Mouse (Mus musculus): ENCODE data around the gene Pou2f1. TPM values are rescaled to one million over a fixed set of nuclear protein-coding genes. Genes with fewer than 3 reads are reported as not detected.

Gene Pou2f1
- total and polyA plus RNA-seq, 2 experiments, result 3.6 to 5.8 TPM

- Histone ChIP-seq H3K9ac (ENCODE audit: low read depth, low read length) (no peak overlapping the region), H3K27ac (replicated peaks; ENCODE audit: insufficient read depth, low read depth, low read length) (no peak overlapping the region), H3K79me2 (ENCODE audit: control insufficient read depth, insufficient read depth, low read length) (peaks cover 11% of the 10 kb centered on the region; the same call in 1 of the 2 replicates), H3K36me3 (ENCODE audit: control insufficient read depth, insufficient read depth, low read length) (no peaks in the 10 kb centered on the region), H3K4me3 (ENCODE audit: insufficient read depth, low read depth, low read length) (no peak overlapping the region), H3K27me3 (ENCODE audit: control insufficient read depth, insufficient read depth, low read length) (no peaks in the 10 kb centered on the region), H3K4me1 (ENCODE audit: control insufficient read depth, insufficient read depth, low read length) (no peaks in the 10 kb centered on the region)
- DNase-seq (ENCODE audit: extremely low read depth, low read depth, low spot score), result no peak
- no peak for TF ChIP-seq CTCF (IDR thresholded peaks at IDR 0.05; ENCODE audit: low read depth, low read length)
- no peak for TF ChIP-seq POLR2A (IDR thresholded peaks at IDR 0.05; ENCODE audit: extremely low read depth, insufficient read depth, low read length)
Observed at GRCm38 (mm10) chr1:165958159-165958558, 44.3 kb downstream of the Pou2f1 start.

DNA sequence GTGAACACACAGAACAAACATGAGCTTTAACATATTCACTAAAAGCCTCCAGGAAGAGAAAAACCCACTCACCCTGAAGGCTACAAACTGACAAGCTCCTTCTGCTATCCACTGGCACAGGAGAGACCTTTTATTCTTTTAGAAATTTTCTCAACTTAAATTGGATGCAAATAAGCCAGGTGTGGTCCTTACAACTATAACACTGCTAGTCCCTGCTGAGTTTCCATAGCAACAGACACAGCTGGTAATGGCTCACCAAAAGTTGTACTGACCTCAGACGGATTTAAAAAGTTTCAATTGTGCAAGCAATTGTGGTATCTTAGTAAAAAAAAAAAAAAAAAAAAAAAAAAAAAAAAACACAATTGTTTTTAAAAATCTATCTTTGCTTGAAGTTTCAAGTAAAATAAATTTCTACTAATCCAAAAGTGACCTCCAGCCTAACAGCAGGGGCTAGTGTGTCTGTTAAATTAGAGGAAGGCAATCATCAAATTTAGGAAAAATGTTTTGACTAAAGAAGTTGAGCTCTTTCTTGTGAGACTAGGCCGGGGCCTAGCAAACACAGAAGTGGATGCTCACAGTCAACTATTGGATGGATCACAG lies 54.2 kb downstream of the Pou2f1 start:
- WGBS, result 70% methylated on average over 2 of the region's 2 CpGs
- Histone ChIP-seq H3K27ac (replicated peaks; ENCODE audit: insufficient read depth, low read depth, low read length) (no peak overlapping the region), H3K9ac (ENCODE audit: low read depth, low read length) (no peak overlapping the region), H3K27me3 (ENCODE audit: control insufficient read depth, insufficient read depth, low read length) (no peaks in the 10 kb centered on the region), H3K4me3 (ENCODE audit: insufficient read depth, low read depth, low read length) (no peak overlapping the region), H3K4me1 (ENCODE audit: control insufficient read depth, insufficient read depth, low read length) (no peaks in the 10 kb centered on the region), H3K36me3 (ENCODE audit: control insufficient read depth, insufficient read depth, low read length) (no peaks in the 10 kb centered on the region), H3K79me2 (ENCODE audit: control insufficient read depth, insufficient read depth, low read length) (no peaks in the 10 kb centered on the region; the same call in 1 of the 2 replicates)
- DNase-seq (ENCODE audit: extremely low read depth, low read depth, low spot score), result no peak
- no peak for TF ChIP-seq POLR2A (IDR thresholded peaks at IDR 0.05; ENCODE audit: extremely low read depth, insufficient read depth, low read length)
- no peak for TF ChIP-seq CTCF (IDR thresholded peaks at IDR 0.05; ENCODE audit: low read depth, low read length)

DNA sequence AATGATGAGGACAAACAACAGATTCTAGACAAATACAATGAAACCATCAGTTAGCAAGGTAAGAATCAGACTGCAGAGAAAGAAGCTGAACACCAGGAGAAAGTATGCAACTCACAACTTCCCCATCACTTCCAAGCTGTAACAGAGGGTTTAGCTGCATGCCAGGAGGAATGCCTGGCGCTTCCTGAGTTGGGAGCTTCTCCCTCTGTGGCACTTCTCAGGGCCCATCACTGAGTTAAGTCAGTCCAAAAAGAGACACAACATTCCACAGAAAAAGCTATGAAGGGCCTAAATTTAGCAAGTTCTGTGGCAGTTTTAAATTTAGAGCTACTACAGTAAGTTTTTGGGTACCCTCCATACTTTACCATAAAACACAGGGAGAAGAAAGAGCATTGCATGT lies 59.2 kb downstream of the Pou2f1 start:
- Histone ChIP-seq H3K4me3 (ENCODE audit: insufficient read depth, low read depth, low read length) (no peak overlapping the region), H3K4me1 (ENCODE audit: control insufficient read depth, insufficient read depth, low read length) (no peaks in the 10 kb centered on the region), H3K9ac (ENCODE audit: low read depth, low read length) (no peak overlapping the region), H3K27ac (replicated peaks; ENCODE audit: insufficient read depth, low read depth, low read length) (no peak overlapping the region), H3K27me3 (ENCODE audit: control insufficient read depth, insufficient read depth, low read length) (no peaks in the 10 kb centered on the region), H3K36me3 (ENCODE audit: control insufficient read depth, insufficient read depth, low read length) (no peaks in the 10 kb centered on the region), H3K79me2 (ENCODE audit: control insufficient read depth, insufficient read depth, low read length) (peaks cover 3% of the 10 kb centered on the region; the same call in 1 of the 2 replicates)
- 94% methylated on average over 1 of the region's 1 CpGs for WGBS
- TF ChIP-seq POLR2A (IDR thresholded peaks at IDR 0.05; ENCODE audit: extremely low read depth, insufficient read depth, low read length) (no peak), CTCF (IDR thresholded peaks at IDR 0.05; ENCODE audit: low read depth, low read length) (no peak)
- DNase-seq (ENCODE audit: extremely low read depth, low read depth, low spot score), result no peak

- Histone ChIP-seq H3K27ac (replicated peaks; ENCODE audit: insufficient read depth, low read depth, low read length) (no peak overlapping the region), H3K36me3 (ENCODE audit: control insufficient read depth, insufficient read depth, low read length) (no peaks in the 10 kb centered on the region), H3K27me3 (ENCODE audit: control insufficient read depth, insufficient read depth, low read length) (no peaks in the 10 kb centered on the region), H3K4me3 (ENCODE audit: insufficient read depth, low read depth, low read length) (no peak overlapping the region), H3K9ac (ENCODE audit: low read depth, low read length) (no peak overlapping the region), H3K4me1 (ENCODE audit: control insufficient read depth, insufficient read depth, low read length) (no peaks in the 10 kb centered on the region), H3K79me2 (ENCODE audit: control insufficient read depth, insufficient read depth, low read length) (peaks cover 5% of the 10 kb centered on the region; the same call in 1 of the 2 replicates)
- no peak for DNase-seq (ENCODE audit: extremely low read depth, low read depth, low spot score)
- 93% methylated on average over 2 of the region's 2 CpGs for WGBS
- TF ChIP-seq CTCF (IDR thresholded peaks at IDR 0.05; ENCODE audit: low read depth, low read length), result no peak
- no peak for TF ChIP-seq POLR2A (IDR thresholded peaks at IDR 0.05; ENCODE audit: extremely low read depth, insufficient read depth, low read length)
Observed at GRCm38 (mm10) chr1:165935466-165935818, 67.0 kb downstream of the Pou2f1 start.

DNA sequence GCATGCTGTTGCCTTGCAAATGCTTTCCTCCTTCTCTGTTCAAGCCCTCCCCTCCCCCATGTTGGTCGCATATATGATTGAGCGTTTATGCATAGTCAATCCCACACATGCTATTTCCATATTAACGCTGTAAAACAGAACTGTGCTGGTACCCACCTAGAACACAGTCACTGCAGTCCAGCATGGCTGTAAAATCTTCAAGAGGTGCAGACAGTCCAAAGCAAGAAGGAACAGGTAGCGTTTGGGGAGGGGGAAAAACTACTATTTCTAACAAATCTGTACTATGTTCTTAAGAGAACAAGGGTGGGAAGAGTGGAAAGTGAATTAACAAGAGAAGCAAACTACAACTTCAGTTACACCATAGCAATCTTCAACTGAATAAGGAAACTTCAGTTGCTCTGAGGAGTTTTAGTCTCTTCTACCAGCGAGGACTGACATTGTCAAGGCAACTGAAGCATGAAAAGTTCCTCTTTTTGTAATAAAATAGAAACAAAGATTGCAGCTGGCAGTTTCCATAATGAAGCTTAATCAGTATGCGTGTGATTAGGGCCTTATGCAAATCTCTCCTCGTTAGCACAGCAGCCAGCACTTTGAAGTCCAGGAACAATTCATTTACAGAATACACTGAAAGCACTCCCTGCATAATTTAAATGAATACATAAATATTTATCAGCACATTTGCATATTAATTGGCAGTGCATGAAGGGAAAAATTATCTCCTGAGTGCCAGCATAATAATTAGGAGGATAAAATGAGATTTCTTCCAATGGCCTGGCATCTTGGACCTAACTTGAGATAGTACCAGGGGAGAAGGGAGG lies 67.6 kb downstream of the Pou2f1 start:
- Histone ChIP-seq H3K27ac (replicated peaks; ENCODE audit: insufficient read depth, low read depth, low read length) (no peak overlapping the region), H3K4me1 (ENCODE audit: control insufficient read depth, insufficient read depth, low read length) (no peaks in the 10 kb centered on the region), H3K9ac (ENCODE audit: low read depth, low read length) (no peak overlapping the region), H3K79me2 (ENCODE audit: control insufficient read depth, insufficient read depth, low read length) (peaks cover 5% of the 10 kb centered on the region; the same call in 1 of the 2 replicates), H3K4me3 (ENCODE audit: insufficient read depth, low read depth, low read length) (no peak overlapping the region), H3K27me3 (ENCODE audit: control insufficient read depth, insufficient read depth, low read length) (no peaks in the 10 kb centered on the region), H3K36me3 (ENCODE audit: control insufficient read depth, insufficient read depth, low read length) (no peaks in the 10 kb centered on the region)
- no peak for TF ChIP-seq CTCF (IDR thresholded peaks at IDR 0.05; ENCODE audit: low read depth, low read length)
- TF ChIP-seq POLR2A (IDR thresholded peaks at IDR 0.05; ENCODE audit: extremely low read depth, insufficient read depth, low read length), result no peak
- WGBS, result 91% methylated on average over 7 of the region's 7 CpGs
- no peak for DNase-seq (ENCODE audit: extremely low read depth, low read depth, low spot score)

Data from liver, adult 2 months (tissue).